Mouse (Mus musculus): ENCODE measurements around the gene Blm. TPM values are rescaled to one million over a fixed set of nuclear protein-coding genes. Genes with fewer than 3 reads are reported as not detected.

Blm gene
- polyA plus RNA-seq, 1 experiment from 2014 or later = 18.5 TPM

Other genes with a start within 250 kb of the Blm start
- 109 TPM in 2 replicates for gene Prc1, start 240.7 kb downstream of the Blm start, polyA plus RNA-seq (2015; fragmentation: Nextera tagmentation; extraction: Ambion mirVana)
- 10.4 and 10.8 TPM in 2 replicates for gene Rccd1, start 210.7 kb downstream of the Blm start, polyA plus RNA-seq (2015; fragmentation: Nextera tagmentation; extraction: Ambion mirVana)
- gene Unc45a, start 194.1 kb downstream of the Blm start, polyA plus RNA-seq (2015; fragmentation: Nextera tagmentation; extraction: Ambion mirVana) = 55.6 and 57.7 TPM in 2 replicates
- gene Hddc3, start 192.0 kb downstream of the Blm start, polyA plus RNA-seq (2015; fragmentation: Nextera tagmentation; extraction: Ambion mirVana) = 22.9 and 25.4 TPM in 2 replicates
- 24.8 and 25.2 TPM in 2 replicates for gene Man2a2, start 163.7 kb downstream of the Blm start, polyA plus RNA-seq (2015; fragmentation: Nextera tagmentation; extraction: Ambion mirVana)
- 16.4 and 16.7 TPM in 2 replicates for gene Fes, start 147.2 kb downstream of the Blm start, polyA plus RNA-seq (2015; fragmentation: Nextera tagmentation; extraction: Ambion mirVana)
- 16.0 and 16.7 TPM in 2 replicates for gene Furin, start 129.7 kb downstream of the Blm start, polyA plus RNA-seq (2015; fragmentation: Nextera tagmentation; extraction: Ambion mirVana)
- gene Crtc3, start 153.8 kb upstream of the Blm start, polyA plus RNA-seq (2015; fragmentation: Nextera tagmentation; extraction: Ambion mirVana) = 30.2 and 33.5 TPM in 2 replicates